Mouse (Mus musculus) kidney, adult 2 months (tissue): ENCODE measurements around the gene Ttyh3.

Experiments used
- CTCF ChIP-seq: fragments of 200-500 bp; conservative IDR thresholded peaks from 2 replicates; pipeline ENCODE4 v1.5.1; 2011; ENCODE audit warnings: low read depth, mild to moderate bottlenecking, control low read depth, low read length, moderate library complexity, mixed read lengths; ENCODE audit not compliant: insufficient read depth, insufficient read length
- POLR2A ChIP-seq: fragments of 200-500 bp; IDR thresholded peaks from one replicate; pipeline ENCODE4 v1.6.1; 2011; ENCODE audit warnings: low read depth, low read length, control low read depth

- TF ChIP-seq CTCF = no peak
- TF ChIP-seq POLR2A = no peak
Observed at GRCm38 (mm10) chr5:140637058-140637410, 11.8 kb downstream of the Ttyh3 start.
